Mouse (Mus musculus) intestine, embryonic 14.5 days (tissue): ENCODE data around the gene Ypel3. TPM values are rescaled to one million over a fixed set of nuclear protein-coding genes. Genes with fewer than 3 reads are reported as not detected.
A peak's percentile ranks its signal among the peaks of the same experiment; 100 is the strongest.

Experiments used
- ATAC-seq: fragments of 200-750 bp; cut with Nextera tagmentation; replicated peaks from 2 replicates; pipeline ENCODE4 v1.8.0; 2017; ENCODE audit warnings: low read depth, moderate number of reproducible peaks, moderate TSS enrichment, moderate library complexity; ENCODE audit not compliant: low FRiP score, low TSS enrichment
- DNase-seq: peaks from one replicate; pipeline ENCODE4 v3.0.0-alpha.2; 2018; ENCODE audit warnings: low spot score
- H3K27ac ChIP-seq: fragments of 300-500 bp; sonication (generic); 2 replicates; pipeline ENCODE4 v1.5.1; 2014; ENCODE audit warnings: low read depth, mild to moderate bottlenecking, control low read depth
- H3K27me3 ChIP-seq: fragments of 300-500 bp; sonication (generic); replicated peaks from 2 replicates; pipeline ENCODE4 v1.6.1; 2014; ENCODE audit warnings: low read length, control low read depth; ENCODE audit not compliant: control insufficient read depth, insufficient read depth
- H3K36me3 ChIP-seq: fragments of 300-500 bp; sonication (generic); 2 replicates; pipeline ENCODE4 v1.6.1; 2014; ENCODE audit warnings: low read length, control low read depth; ENCODE audit not compliant: control insufficient read depth, insufficient read depth
- H3K4me1 ChIP-seq: fragments of 300-500 bp; sonication (generic); replicated peaks from 2 replicates; pipeline ENCODE4 v1.6.1; 2014; ENCODE audit warnings: low read length, control low read depth, mixed read lengths; ENCODE audit not compliant: control insufficient read depth, insufficient read depth
- H3K4me2 ChIP-seq: fragments of 300-500 bp; sonication (generic); 2 replicates; pipeline ENCODE4 v1.6.1; 2014; ENCODE audit warnings: low read length
- H3K4me3 ChIP-seq: fragments of 300-500 bp; sonication (generic); 2 replicates; pipeline ENCODE4 v1.5.1; 2014; ENCODE audit warnings: low read depth, low read length, control low read depth, mixed read lengths
- H3K9ac ChIP-seq: fragments of 300-500 bp; sonication (generic); 2 replicates; pipeline ENCODE4 v1.6.1; 2014; ENCODE audit warnings: mild to moderate bottlenecking, low read length
- H3K9me3 ChIP-seq: fragments of 300-500 bp; sonication (generic); 2 replicates; pipeline ENCODE4 v1.6.1; 2016; ENCODE audit warnings: low read length, control low read depth; ENCODE audit not compliant: control insufficient read depth
- WGBS: fragments of 180-500 bp; shearing (Covaris S2); extraction: QIAGEN DNeasy Blood & Tissue Kit; methylation state at CpG from one replicate; pipeline ENCODE4 v1.1.7; 2014; 5-methylcytosine and 5-hydroxymethylcytosine counted together
- polyA plus RNA-seq: library from polyadenylated mRNA; unstranded; fragments of >200 nt; fragmentation: Nextera tagmentation; extraction: Ambion mirVana; gene quantifications from 2 replicates; pipeline ENCODE4 v1.2.1, GENCODE M21; 2014

Gene Ypel3
- polyA plus RNA-seq, 1 experiment from 2014 or later, result 105 TPM

- Histone ChIP-seq H3K4me3 (peak overlapping the region; percentile 73), H3K27ac (peak overlapping the region; percentile 76), H3K9ac (peak overlapping the region; percentile 69), H3K4me1 (peaks cover 15% of the 10 kb centered on the region), H3K27me3 (no peaks in the 10 kb centered on the region), H3K36me3 (0 out of 2 replicates have a peak, but pooled peaks cover 11% of the 10 kb centered on the region), H3K4me2 (peak overlapping the region; percentile 87), H3K9me3 (no peaks in the 10 kb centered on the region)
- DNase-seq (peak; percentile 87), ATAC-seq (peak; percentile 94)
- WGBS, result under 1% methylated on average over 43 of the region's 43 CpGs
Observed at GRCm38 (mm10) chr7:126808703-126809455, 32.1 kb downstream of the Ypel3 start.

GRCm38 (mm10) chr7:126809723-126810369 is 33.1 kb downstream of the Ypel3 start:
- 56% methylated on average over 5 of the region's 5 CpGs for WGBS
- H3K27me3 ChIP-seq, result no peaks in the 10 kb centered on the region
- H3K9ac ChIP-seq, result peak overlapping the region; percentile 69
- ATAC-seq, result no peak
- H3K36me3 ChIP-seq, result 0 out of 2 replicates have a peak, but pooled peaks cover 7% of the 10 kb centered on the region
- H3K27ac ChIP-seq, result peak overlapping the region; percentile 76; the same call in 1 of the 2 replicates
- H3K4me1 ChIP-seq, result peaks cover 15% of the 10 kb centered on the region
- no peaks in the 10 kb centered on the region for H3K9me3 ChIP-seq
- H3K4me3 ChIP-seq, result 0 out of 2 replicates have a peak overlapping the region, but pooled peaks have one; percentile 73
- peak overlapping the region; percentile 87 for H3K4me2 ChIP-seq
- no peak for DNase-seq

DNA sequence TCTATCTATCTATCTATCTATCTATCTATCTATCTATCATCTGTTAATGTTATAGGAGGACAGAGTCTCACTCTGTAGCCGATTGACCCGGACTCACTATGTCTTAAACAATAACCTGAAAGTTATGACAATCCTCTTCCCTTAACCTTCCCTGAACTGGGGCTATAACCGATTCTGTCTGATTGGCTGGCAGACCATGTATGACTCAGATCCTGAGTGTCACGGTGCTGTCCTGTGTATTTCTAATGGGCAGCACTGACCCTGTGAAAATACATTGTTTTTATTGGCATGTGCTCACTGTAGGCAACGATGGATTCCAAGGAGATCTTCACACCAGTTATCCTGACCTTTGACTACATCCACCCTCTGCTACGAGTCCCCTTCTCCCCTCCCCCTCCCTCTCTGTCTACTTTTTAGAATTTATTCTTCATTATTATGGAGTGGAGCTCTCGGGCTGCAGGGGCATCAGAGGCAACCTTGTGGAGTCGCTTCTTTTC is 39.0 kb downstream of the Ypel3 start:
- Histone ChIP-seq H3K4me3 (no peak overlapping the region), H3K27me3 (no peaks in the 10 kb centered on the region), H3K36me3 (no peaks in the 10 kb centered on the region), H3K9me3 (no peaks in the 10 kb centered on the region), H3K4me2 (no peak overlapping the region), H3K9ac (no peak overlapping the region), H3K27ac (no peak overlapping the region), H3K4me1 (no peaks in the 10 kb centered on the region)
- no peak for DNase-seq
- WGBS, result 66% methylated on average over 8 of the region's 8 CpGs
- ATAC-seq, result no peak

- WGBS, result 89% methylated on average over 8 of the region's 8 CpGs
- Histone ChIP-seq H3K4me2 (no peak overlapping the region), H3K27me3 (no peaks in the 10 kb centered on the region), H3K36me3 (no peaks in the 10 kb centered on the region), H3K4me1 (no peaks in the 10 kb centered on the region), H3K9ac (no peak overlapping the region), H3K9me3 (no peaks in the 10 kb centered on the region), H3K4me3 (no peak overlapping the region), H3K27ac (no peak overlapping the region)
- ATAC-seq (no peak), DNase-seq (no peak)
Observed at GRCm38 (mm10) chr7:126816494-126816893, 39.7 kb downstream of the Ypel3 start.

DNA sequence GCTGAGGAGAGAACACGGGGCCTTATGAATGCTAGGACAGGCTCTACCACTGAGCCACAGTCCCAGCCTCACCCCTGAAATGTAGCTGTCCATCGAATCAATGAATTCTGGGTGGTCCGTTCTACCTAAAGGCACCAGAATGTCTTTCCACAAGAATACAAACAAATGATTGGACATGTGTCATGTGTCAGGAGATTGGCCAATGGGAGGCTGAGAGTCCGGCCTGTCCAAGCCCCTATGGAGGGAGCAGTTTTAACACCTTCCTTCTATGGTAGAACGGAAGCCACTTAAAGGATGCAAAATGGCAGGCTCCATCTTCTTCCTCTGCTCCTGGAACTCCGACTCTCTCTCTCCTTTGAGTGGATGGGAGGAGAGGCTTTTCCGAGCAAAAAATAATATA is 40.8 kb downstream of the Ypel3 start:
- Histone ChIP-seq H3K9me3 (no peaks in the 10 kb centered on the region), H3K4me3 (no peak overlapping the region), H3K4me2 (no peak overlapping the region), H3K4me1 (no peaks in the 10 kb centered on the region), H3K9ac (no peak overlapping the region), H3K27ac (no peak overlapping the region), H3K36me3 (no peaks in the 10 kb centered on the region), H3K27me3 (peaks cover 3% of the 10 kb centered on the region; the same call in 1 of the 2 replicates)
- ATAC-seq (no peak), DNase-seq (no peak)
- WGBS, result 85% methylated on average over 7 of the region's 7 CpGs

- peaks cover 15% of the 10 kb centered on the region for H3K27me3 ChIP-seq
- no peaks in the 10 kb centered on the region for H3K4me1 ChIP-seq
- ATAC-seq, result no peak
- no peak overlapping the region for H3K4me3 ChIP-seq
- no peak overlapping the region for H3K4me2 ChIP-seq
- DNase-seq, result no peak
- H3K9me3 ChIP-seq, result no peaks in the 10 kb centered on the region
- H3K27ac ChIP-seq, result no peak overlapping the region
- WGBS, result 19% methylated on average over 1 of the region's 1 CpGs
- no peaks in the 10 kb centered on the region for H3K36me3 ChIP-seq
- H3K9ac ChIP-seq, result no peak overlapping the region
Observed at GRCm38 (mm10) chr7:126818818-126819217, 42.1 kb downstream of the Ypel3 start.

DNA sequence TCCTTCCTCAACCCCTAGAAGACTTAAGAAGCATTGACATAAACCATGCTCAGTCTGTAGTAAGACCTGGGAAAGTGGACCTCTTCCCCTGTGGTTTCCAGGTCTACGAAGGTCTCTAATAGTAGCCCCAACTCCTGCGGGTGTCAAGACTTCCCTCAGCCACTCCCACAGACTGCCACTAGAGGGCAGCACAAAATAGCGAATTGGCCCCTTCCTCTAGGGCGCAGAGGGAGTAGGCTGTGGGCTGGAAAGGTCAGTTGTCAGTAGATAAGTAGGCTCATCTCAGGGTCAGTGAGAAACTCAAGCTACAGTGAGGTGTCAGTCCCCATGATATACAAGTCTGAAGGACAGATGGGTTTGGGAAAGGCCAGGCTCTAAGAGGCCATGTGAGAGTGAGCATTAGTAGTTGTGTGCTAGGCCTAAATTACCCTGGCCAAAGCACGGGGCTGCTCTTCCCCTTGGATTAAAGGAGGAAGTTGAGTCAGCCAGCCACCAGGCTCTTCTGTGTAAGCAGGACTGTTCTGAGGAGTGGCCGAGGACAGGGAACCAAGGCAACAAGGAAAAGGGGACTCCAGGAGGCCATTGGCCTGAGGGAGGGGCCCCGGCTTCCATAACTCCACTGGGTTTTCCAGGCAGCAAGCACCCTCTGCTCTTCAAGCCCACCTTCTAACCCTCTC is 45.2 kb downstream of the Ypel3 start:
- WGBS, result 22% methylated on average over 7 of the region's 7 CpGs
- ATAC-seq, result peak; percentile 51
- no peak overlapping the region for H3K27ac ChIP-seq
- peaks cover 26% of the 10 kb centered on the region for H3K27me3 ChIP-seq
- H3K4me2 ChIP-seq, result no peak overlapping the region
- H3K9ac ChIP-seq, result no peak overlapping the region
- no peaks in the 10 kb centered on the region for H3K9me3 ChIP-seq
- peak; percentile 92 for DNase-seq
- H3K4me3 ChIP-seq, result no peak overlapping the region
- H3K36me3 ChIP-seq, result no peaks in the 10 kb centered on the region
- H3K4me1 ChIP-seq, result no peaks in the 10 kb centered on the region

- Histone ChIP-seq H3K36me3 (no peaks in the 10 kb centered on the region), H3K4me2 (peak overlapping the region; percentile 43; the same call in 1 of the 2 replicates), H3K9ac (no peak overlapping the region), H3K4me3 (peak overlapping the region; percentile 22; the same call in 1 of the 2 replicates), H3K9me3 (no peaks in the 10 kb centered on the region), H3K4me1 (no peaks in the 10 kb centered on the region), H3K27me3 (peaks cover 26% of the 10 kb centered on the region), H3K27ac (no peak overlapping the region)
- 9% methylated on average over 9 of the region's 9 CpGs for WGBS
- ATAC-seq (no peak), DNase-seq (no peak)
Observed at GRCm38 (mm10) chr7:126822741-126823140, 46.0 kb downstream of the Ypel3 start.
